Mouse (Mus musculus): ENCODE data around the gene Syngr1.

The Syngr1 gene

DNA sequence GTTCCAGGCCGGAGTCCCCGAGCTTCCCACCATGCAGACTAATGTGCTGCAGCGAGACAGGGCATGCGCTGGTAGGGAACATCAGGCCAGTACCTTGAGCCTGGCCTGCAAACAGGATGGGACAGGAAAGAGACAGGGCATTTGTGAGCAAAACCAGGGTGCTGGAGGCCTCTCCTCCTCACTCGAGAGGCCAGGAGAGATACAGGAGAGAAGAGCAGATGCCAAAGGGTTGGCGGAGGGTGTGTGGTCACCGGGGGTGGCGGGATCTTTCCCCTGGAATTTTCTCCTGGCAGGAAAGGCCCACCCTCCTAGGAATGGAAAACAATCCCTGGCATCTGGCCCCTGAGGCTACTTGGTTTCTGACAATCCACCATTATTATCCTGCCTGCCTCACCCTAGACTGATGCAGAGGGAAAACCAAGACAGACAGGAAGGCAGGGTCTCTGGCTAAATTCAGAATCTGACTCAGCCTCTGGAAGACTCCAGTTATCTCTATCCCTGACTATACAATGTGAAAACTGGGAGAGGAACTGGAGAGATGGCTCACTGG is 21.0 kb upstream of the Syngr1 start:
- no peak for DNase-seq (ENCODE audit: low spot score in 2 of 2)

DNA sequence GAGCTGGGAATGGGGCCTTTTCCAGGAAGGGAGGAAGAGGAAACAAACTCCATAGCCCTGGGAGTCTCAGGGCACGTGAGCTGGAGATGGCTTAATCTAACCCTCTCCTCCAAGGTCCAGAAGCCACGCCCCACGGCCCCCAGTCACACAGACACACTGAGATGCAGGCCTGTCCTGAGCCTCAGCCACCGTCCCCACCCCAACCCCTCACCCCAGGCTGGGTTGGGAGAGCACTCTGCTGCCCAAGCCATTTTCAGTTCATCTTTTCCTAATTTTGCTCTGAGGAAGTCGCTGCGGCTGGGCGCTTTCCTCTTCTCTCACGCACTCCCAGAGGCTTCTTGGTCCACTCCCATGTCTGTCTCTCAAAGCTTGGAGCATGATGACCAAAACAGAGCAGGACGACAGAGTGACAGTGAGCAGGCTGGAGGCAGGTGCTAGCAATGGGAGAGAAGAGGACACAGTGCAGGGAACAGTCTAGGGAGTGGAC is 19.1 kb upstream of the Syngr1 start:
- no peak for DNase-seq (ENCODE audit: low spot score in 2 of 2)

DNA sequence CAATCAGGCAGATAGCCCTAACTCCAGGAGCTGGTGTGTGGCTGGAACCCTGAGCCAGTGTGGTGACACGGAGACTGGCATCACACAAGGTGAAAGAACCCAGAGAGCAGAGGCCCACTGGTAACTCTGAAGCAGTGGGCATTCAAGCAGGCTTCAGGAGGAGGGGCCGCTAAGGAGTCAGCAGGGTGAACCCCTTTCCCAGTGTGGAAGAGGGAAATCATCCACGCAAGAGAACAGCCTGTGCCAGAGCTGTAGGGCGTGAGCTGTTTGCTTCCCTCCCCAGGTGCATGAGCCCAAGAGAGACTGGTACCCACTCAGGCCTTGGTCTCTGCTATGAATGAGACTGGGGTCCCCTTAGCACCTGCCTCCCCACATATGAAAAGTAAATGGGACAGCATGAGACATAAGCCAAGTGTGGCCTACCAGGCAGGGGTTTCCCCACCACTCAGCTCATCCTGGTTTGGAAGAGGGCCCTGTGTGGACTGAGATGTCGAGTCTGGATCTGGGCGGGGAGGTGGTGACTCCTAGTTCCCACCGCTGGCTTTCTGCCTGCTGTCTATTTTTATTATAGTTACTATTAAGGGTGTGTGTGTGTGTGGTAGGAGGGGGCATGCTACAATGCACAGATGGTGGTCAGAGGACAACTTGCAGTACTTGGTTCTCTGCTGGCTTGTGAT is 18.4 kb upstream of the Syngr1 start:
- no peak for DNase-seq (ENCODE audit: low spot score in 2 of 2)

DNA sequence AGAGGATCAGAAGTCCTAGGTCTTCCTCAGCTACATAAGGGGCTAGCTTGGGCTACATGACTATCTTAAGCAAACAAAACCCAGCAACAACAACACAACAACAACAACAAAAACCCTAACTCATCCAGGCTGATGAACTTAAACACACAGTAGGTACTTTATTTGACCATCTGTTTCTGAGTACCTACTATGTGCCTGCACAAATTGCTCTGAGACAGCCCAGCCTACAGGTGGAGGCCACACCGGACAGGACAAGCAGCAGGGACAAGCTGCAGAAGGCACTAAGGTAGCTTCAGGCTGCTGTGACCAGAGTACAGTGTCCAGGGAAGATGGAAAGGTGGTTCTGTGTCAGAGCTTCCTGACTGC is 17.9 kb upstream of the Syngr1 start:
- no peak for DNase-seq (ENCODE audit: low spot score in 2 of 2)

DNA sequence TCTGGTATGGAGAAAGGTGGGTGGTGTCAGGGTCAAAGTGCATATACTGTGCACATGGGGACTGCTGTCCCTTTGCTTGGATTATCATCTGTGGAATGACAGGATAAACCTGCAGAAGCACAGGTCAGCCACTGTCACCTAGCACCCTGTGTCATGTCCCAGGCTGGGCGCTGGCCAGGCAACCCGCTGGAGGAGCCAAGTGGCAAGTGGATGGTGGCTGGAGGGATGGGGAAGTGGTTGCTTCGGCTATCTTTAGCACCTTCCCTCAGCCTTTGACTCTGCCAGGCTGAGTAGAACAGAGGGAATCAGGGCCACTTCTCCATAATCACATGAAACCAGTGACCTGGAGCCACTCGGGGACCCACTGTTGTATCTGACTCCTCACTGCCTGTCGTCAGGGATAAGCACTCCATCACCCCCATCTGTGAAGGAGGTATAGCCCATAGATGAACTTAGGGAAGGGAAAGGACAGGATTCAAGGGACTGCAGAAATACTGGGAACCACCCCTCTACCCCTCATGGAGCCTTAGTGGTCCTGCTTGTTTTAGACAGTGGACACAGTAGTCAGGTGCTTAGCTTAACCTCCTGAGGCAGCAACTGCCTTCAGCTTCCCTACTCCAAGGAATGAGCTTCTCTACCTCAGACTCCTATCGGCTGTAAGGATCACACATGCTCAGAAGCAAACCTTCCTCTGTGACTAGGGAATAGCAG is 16.3 kb upstream of the Syngr1 start:
- DNase-seq (ENCODE audit: low spot score in 2 of 2), result no peak

DNA sequence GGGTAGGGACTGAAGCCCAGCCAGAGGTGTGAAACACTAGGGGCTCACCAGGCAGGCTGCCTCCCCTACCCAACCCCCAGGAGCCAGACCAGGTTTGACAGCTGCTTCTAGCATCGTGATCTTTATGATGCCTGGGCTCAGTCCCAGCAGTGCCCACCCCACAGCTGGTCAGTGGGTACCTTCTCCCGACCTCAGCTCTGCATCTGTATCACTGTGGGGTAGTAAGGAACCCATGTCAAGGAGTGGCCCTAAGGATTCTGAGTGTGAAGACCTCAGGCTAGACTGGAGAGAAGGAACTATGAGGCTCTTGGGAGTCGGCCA is 15.8 kb upstream of the Syngr1 start:
- no peak for DNase-seq (ENCODE audit: low spot score in 2 of 2)

DNA sequence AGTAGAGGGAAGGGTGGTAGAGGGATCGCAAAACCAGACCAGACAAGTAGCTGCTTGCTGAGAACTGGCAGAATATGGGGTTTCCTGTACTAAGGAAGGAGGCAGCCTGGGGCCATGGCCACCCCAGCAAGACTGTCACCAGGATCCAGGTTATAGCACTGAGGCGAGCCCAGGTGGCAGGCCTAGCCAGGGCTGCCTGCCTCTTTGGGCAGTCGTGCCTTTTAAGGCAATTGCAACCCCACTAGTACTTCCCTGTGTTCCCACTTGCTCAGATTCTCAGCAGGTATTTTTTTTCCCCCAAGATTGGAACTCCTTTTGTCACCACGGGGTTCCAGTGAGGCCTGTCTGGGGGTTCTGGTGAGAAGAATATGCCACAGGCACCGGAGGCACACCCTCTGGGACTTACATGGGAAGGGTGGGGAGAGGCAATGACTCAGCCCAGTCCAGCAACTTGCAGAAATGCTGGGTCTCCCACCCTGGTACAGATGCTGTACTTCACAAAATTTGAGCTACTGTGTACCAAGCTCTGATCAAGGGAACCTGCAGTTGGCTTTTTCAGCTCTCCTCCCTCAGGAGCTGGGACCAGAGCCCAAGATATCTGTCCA is 15.3 kb upstream of the Syngr1 start:
- DNase-seq (ENCODE audit: low spot score in 2 of 2), result no peak

DNA sequence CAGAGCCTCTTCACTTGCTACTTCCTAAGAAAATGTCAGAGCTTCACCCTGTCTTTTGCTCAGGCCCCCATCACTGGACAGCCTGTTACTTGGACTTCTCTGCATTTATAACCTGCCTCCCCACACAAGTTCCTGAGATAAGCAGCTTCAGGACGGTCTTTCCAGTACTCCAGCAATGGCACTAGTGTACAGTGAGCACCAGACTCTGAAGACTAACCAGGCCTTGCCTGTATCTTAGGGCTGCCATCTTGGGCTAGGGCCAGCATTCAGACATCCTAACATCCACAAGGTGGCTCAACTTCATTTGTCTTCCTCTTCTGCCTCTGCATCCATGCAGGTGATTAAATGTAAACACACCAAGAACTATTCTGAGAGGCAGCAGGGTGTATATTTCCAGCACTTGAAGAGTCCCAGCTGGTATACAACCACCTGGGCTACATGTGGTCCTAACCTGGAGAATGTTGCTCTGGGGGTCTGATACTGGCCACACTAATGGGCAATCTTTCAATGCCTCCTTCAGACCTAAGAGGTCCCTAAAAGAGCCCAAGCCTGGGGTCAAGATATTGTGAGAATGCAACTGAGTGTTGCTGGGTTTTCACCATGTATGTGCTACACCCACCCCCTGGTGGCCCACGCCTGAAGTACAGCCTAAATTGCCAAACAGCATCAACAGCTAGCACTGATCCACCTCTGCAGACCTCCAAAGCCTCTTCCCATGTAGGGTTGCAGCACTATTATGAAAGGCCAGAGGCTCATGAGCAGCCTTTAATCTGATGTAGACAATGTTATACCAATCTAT is 14.6 kb upstream of the Syngr1 start:
- peak in 1 of 2 experiments; percentile 71 for DNase-seq (ENCODE audit: low spot score in 2 of 2)

DNA sequence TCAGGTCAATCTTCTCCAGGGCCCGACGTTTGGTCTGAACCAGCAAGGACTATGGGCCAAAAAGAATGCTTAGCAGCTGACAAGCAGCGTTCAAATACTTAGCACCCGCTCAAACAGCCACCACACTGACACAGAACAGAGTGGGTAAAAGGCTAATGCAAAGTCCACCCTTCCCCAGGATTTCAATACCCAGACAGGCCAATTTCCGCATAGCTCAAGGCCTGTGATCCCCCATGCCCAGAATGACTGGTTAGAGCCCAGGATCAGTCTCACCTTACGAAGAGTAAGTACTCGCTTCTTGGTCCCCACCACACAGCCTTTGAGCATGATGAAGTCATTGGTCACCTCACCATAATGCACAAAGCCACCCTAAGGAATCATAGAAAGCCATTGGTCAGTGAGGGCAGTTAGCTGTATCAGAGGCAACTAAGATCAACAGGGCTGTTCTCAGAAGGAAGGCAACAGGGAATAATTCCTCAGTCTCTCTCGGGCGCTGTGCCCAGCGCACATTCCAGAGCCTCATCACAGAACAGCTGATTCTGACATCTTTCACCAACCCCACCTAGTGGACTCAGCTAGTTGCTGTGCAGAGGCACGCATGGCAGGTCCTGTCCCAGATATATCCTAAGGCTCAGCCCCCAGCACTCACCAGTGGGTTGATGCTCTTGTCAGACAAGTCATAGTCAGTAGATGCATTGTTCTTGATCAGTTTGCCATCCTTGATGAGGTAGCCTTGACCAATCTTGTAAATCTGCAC is 12.9 kb upstream of the Syngr1 start:
- no peak for DNase-seq (ENCODE audit: low spot score in 2 of 2)

DNA sequence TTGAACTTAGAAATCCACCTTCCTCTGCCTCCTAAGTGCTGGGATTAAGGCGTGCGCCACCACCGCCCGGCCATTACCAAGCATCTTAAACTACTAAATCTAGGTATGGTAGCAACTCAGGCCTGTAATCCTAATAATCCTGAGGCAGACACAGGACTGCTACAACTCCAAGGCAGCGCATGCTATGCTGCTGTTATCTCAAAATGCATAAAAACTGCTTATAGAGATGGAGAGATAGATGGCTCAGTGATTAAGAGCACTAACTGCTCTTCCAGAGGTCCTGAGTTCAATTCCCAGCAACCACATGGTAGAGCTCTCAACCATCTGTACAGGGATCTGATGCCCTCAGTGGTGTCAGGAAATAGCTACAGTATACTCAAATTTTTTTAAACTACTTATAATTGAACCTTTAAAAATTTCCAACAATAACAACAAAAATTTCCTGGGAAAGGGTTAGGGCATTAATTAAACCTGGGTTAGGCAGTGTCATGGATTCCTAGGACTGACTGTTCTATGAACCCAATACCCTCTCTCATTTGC is 11.9 kb upstream of the Syngr1 start:
- DNase-seq (ENCODE audit: low spot score in 2 of 2), result no peak

DNA sequence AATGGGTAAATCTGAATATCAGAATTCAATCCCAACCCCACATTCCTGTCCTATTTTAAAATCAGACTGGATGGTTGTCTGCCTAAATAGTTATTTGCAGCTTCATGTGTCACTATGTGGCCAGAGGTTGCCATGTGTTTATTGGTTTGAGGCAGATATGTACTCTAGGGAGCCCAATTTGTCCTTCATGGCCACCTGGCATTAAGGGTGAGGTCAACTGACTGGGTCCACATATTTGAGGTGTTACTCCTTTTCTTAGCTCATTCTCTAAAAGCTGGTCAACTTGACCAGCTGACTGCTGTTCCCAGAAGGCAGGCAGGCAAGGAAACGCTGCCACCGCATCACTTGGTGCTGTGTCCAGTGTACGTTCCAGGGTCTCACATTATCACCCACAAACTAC is 11.2 kb upstream of the Syngr1 start:
- DNase-seq (ENCODE audit: low spot score in 2 of 2), result no peak

DNA sequence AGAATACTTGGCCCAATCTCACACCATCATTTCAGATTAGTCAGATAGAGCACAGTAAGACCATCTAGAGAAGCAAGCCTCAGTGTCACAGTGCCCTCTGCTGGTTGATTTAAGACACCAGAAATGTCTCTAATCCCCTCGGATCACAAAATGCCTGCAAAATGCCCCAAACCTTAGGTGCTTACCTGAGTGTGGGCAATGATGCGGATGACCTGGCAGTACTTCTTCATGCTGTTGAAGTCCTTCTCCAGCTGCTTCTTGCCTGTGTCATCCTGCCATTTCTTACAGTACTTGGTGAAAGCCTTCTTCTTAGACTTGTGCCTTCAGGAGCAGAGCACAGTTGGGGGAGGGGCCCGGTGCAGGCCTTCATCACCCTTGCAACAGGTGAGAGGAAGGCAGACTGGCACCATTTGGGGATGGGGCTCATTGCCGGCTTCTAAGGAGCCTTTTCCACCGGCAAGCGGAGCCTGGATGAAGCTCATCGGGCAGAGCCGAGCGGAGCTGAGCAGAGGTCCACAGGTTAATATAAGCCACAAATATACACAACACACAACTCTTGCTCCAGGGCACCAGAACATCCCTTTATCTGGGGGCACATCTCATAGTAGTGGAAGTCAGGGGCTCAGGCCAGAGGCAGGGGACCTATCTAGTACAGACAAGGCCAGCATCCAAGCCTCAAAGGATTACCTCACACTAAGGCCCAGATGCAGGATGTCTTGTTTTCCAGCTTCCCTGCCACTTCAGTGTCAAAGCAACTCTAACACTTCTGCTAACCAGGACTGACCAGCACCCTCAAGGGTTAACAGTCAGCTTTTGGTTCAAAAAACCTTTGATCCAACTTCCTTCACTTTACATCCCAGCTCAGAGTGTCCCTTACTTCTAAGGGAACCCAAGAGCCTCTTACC is 10.2 kb upstream of the Syngr1 start:
- DNase-seq (ENCODE audit: low spot score in 2 of 2), result no peak

DNA sequence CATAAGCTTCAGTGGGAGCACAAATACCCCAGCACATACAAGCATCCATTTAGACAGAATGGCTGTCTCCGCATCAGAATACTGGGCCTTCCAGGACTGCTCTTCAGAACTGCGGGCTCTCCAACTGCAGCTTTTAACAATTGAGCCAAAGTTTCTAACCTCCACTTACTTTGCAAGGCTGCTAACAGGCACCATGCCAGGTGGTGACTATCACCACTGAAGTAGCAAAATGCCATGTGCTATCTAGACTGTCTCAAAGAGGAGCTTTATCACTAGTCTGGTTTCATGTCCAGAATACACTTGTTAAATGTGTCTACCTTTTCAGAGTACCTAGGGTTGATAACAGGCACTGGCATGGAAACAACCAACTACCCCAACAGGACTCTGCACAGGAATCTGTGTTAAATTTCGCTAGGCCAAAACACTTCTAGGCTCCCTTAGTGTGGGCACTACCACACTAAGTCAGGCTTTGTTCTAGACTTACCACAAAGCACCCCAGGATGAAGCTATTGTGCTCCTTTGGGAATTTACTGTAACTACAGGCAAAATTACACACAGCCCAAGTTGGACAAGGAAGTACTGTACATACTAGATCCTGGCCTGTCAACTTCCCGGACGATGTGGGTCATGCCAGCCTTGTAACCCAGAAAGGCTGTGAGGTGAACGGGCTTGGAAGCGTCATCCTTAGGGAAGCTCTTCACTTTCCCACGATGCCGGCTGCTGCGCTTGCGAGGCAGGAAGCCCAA is 9.2 kb upstream of the Syngr1 start:
- DNase-seq (ENCODE audit: low spot score in 2 of 2), result no peak

DNA sequence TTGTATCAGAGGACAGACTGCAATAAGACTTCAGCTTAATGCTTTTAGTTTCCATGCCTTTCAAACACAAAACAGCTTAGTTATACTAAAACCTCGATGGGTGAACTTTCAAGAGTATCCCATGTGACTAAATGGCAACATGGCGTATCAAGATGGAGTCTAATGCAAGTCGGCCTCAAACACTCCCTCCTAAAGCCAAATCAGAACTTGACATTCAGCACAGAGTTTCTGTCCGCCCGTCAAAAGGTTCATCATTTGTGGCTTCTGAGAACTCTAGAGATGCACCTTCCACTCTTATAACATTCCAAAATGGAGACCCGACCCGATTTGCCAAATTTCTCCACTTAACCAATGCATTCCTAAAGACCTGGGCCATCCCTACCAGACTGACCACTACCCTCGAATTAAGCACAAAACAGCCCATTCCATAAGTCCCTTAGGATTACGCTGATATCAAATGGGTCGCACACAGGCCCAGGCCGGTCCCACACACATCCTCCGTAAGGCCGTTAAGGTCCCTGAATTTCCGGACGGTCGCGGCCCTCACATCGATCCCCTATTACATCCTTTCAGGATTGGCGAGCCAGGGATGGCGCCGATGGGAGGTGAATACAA is 8.4 kb upstream of the Syngr1 start:
- no peak for DNase-seq (ENCODE audit: low spot score in 2 of 2)

DNA sequence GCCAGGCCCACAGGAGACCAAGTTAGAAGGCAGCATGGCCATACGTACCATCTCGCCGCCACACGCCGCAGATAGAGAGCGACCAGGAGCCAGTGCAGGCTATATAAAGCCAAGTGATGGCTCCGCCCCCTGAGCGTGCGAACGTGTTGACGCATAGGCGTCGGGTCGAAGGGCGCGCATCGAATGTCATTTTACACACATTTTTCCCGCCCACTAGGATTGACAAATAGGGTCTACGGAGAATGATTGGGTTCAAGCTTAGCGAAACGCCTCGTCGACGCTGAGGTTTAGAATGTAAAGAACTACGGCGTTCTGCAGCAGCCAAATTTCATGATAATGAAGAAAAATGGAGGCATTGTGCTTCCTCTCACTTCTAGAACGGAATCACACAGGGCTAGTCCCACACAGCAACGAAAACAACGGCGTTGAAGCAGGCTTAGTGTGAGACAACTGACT is 7.8 kb upstream of the Syngr1 start:
- peak; percentile 98 to 99 for DNase-seq (ENCODE audit: low spot score in 2 of 2)

DNA sequence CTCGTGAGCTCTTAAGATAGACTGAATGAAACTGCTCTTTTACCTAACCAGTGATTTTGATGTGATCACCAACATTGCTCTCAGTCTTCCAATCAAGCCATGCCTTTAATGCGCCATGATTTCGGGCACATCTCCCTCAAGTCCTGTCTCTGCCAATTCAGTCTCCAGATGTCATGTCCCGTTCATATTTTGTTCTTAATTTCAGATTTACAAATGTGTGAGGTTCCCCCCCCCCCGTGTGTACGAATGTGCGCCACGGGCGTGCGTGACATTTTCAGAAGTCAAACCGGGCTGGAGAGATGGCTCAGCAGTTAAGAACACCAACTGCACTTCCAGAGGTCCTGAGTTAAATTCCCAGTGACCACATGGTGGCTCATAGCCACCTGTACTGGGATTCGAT is 7.4 kb upstream of the Syngr1 start:
- DNase-seq (ENCODE audit: low spot score in 2 of 2), result no peak

DNA sequence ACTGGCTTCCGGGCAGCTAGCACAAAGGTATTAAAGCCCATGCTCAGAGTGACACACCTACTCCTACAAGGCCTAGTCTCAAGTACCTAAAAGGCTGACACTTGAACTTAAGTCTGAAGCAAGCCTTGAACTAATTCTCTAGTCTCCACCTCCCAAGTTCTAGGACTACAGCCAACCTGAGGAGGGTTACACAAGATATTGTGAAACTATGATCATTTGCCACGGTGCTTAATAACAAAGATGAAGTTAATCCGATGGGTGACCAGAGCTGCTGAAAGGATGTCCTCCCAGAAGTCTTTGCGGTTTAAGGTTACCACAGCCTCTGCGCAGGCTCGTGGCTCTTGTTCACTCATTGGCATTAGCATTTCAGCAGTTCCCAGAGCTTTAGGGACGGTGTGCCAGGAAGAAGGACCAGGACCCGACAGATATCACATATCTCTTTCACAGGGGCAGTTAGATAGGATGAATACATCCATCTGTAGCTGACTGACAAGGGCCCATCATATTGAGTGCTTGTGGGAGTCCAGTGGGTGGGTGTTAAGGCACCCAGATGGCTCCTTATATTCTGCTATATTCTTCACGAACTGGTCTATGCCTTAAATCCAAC is 3.6 kb upstream of the Syngr1 start:
- no peak for DNase-seq (ENCODE audit: low spot score in 2 of 2)

DNA sequence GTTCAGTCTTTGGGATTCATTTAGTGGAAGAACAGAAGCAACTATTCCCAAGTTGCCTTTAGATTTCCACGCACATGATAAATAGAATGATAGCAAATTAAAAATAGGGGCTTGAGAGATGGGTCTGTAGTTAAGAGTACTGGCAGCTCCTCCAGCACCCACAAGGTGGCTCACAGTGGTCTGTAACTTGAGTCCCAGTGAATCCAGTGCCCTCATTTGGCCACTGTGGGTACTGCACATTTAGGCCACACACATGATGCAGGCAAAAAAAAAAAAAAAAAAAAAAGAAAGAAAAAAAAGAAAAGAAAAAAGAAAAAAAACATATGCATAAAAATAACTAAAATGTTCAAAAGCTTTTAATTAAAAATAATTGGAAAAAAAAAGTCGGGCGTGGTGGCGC is 2.5 kb upstream of the Syngr1 start:
- DNase-seq (ENCODE audit: low spot score in 2 of 2), result peak; percentile 86 to 92
